Mouse (Mus musculus): ENCODE data around the gene Ppp1r14c. TPM values are rescaled to one million over a fixed set of nuclear protein-coding genes. Genes with fewer than 3 reads are reported as not detected.

Gene Ppp1r14c
- 5.0 TPM for polyA plus RNA-seq (2012; fragmentation: generic; extraction: Trizol)

GRCm38 (mm10) chr10:3366036-3366869 lies at the start of gene Ppp1r14c:
Gene Ppp1r14c, plus strand, starts transcription at chr10:3366057.
- peak within 1 kb of the TSS; percentile 60 for H3K4me2 ChIP-seq (ENCODE audit: low read depth)
- no peak within 1 kb of the TSS for H3ac ChIP-seq (ENCODE audit: control insufficient read depth, insufficient read length)
- no peaks in the 10 kb centered on the region for H3K36me3 ChIP-seq (ENCODE audit: control insufficient read depth, insufficient read depth)
- no peaks in the 10 kb centered on the region for H3K27me3 ChIP-seq (ENCODE audit: control insufficient read depth, insufficient read depth, insufficient read length)
- no peaks in the 10 kb centered on the region for H3K79me2 ChIP-seq (ENCODE audit: control insufficient read depth, insufficient read depth)
- TF ChIP-seq USF1 (IDR thresholded peaks at IDR 0.05; ENCODE audit: low read depth), result no peak
- no peak for TF ChIP-seq POLR2A (IDR thresholded peaks at IDR 0.05; ENCODE audit: insufficient read length, low read depth)
- TF ChIP-seq REST (IDR thresholded peaks at IDR 0.05; ENCODE audit: insufficient read depth, insufficient read length), result no peak
- TF ChIP-seq MYOD1 (IDR thresholded peaks at IDR 0.05; ENCODE audit: control insufficient read depth in 1 of 3, insufficient read length in 2 of 3, low read depth in 2 of 3), result peak in 2 of 3 experiments; percentile 20 to 45
- peak in 2 of 3 experiments; percentile 29 to 36 for TF ChIP-seq MYOG (IDR thresholded peaks at IDR 0.05; ENCODE audit: control insufficient read depth in 1 of 3, insufficient read depth in 1 of 3, insufficient read length in 2 of 3, low read depth in 2 of 3)
- TF ChIP-seq TCF3 (IDR thresholded peaks at IDR 0.05; ENCODE audit: insufficient read length, low read depth), result no peak
- peak within 1 kb of the TSS; percentile 22 for H3K4me3 ChIP-seq

GRCm38 (mm10) chr10:3321406-3321805 lies 44.5 kb upstream of the Ppp1r14c start:
- Histone ChIP-seq H3K27me3 (ENCODE audit: control insufficient read depth, insufficient read depth, insufficient read length) (no peaks in the 10 kb centered on the region), H3ac (ENCODE audit: control insufficient read depth, insufficient read length) (no peak overlapping the region), H3K36me3 (ENCODE audit: control insufficient read depth, insufficient read depth) (no peaks in the 10 kb centered on the region), H3K4me3 (no peak overlapping the region), H3K4me2 (ENCODE audit: low read depth) (no peak overlapping the region), H3K79me2 (ENCODE audit: control insufficient read depth, insufficient read depth) (no peaks in the 10 kb centered on the region)
- TF ChIP-seq MYOG (IDR thresholded peaks at IDR 0.05; ENCODE audit: control insufficient read depth in 1 of 3, insufficient read depth in 1 of 3, insufficient read length in 2 of 3, low read depth in 2 of 3), result no peak
- no peak for TF ChIP-seq E2F4 (IDR thresholded peaks at IDR 0.05; ENCODE audit: insufficient read depth)
- TF ChIP-seq CEBPB (IDR thresholded peaks at IDR 0.05; ENCODE audit: insufficient read depth, poor library complexity, severe bottlenecking), result no peak

GRCm38 (mm10) chr10:3325447-3325846 lies 40.4 kb upstream of the Ppp1r14c start:
- TF ChIP-seq POLR2AphosphoS2 (IDR thresholded peaks at IDR 0.05; ENCODE audit: insufficient read length, low read depth) (no peak), USF1 (IDR thresholded peaks at IDR 0.05; ENCODE audit: low read depth) (no peak), TCF3 (IDR thresholded peaks at IDR 0.05; ENCODE audit: insufficient read length, low read depth) (no peak), REST (IDR thresholded peaks at IDR 0.05; ENCODE audit: insufficient read depth, insufficient read length) (no peak), CEBPB (IDR thresholded peaks at IDR 0.05; ENCODE audit: insufficient read depth, poor library complexity, severe bottlenecking) (no peak), MYOD1 (IDR thresholded peaks at IDR 0.05; ENCODE audit: control insufficient read depth in 1 of 3, insufficient read length in 2 of 3, low read depth in 2 of 3) (no peak), SRF (IDR thresholded peaks at IDR 0.05; ENCODE audit: control insufficient read depth, insufficient read length, low read depth) (no peak), MAX (IDR thresholded peaks at IDR 0.05; ENCODE audit: low read depth) (no peak), POLR2A (IDR thresholded peaks at IDR 0.05; ENCODE audit: insufficient read length, low read depth) (no peak), TCF12 (IDR thresholded peaks at IDR 0.05; ENCODE audit: insufficient read depth, poor library complexity, severe bottlenecking) (no peak), MYOG (IDR thresholded peaks at IDR 0.05; ENCODE audit: control insufficient read depth in 1 of 3, insufficient read depth in 1 of 3, insufficient read length in 2 of 3, low read depth in 2 of 3) (no peak), E2F4 (IDR thresholded peaks at IDR 0.05; ENCODE audit: insufficient read depth) (no peak)
- Histone ChIP-seq H3K79me2 (ENCODE audit: control insufficient read depth, insufficient read depth) (no peaks in the 10 kb centered on the region), H3ac (ENCODE audit: control insufficient read depth, insufficient read length) (no peak overlapping the region), H3K4me2 (ENCODE audit: low read depth) (no peak overlapping the region), H3K27me3 (ENCODE audit: control insufficient read depth, insufficient read depth, insufficient read length) (no peaks in the 10 kb centered on the region), H3K36me3 (ENCODE audit: control insufficient read depth, insufficient read depth) (no peaks in the 10 kb centered on the region), H3K4me3 (no peak overlapping the region)

- Histone ChIP-seq H3K36me3 (ENCODE audit: control insufficient read depth, insufficient read depth) (no peaks in the 10 kb centered on the region), H3K4me2 (ENCODE audit: low read depth) (no peak overlapping the region), H3K27me3 (ENCODE audit: control insufficient read depth, insufficient read depth, insufficient read length) (no peaks in the 10 kb centered on the region), H3K4me3 (no peak overlapping the region), H3ac (ENCODE audit: control insufficient read depth, insufficient read length) (no peak overlapping the region), H3K79me2 (ENCODE audit: control insufficient read depth, insufficient read depth) (no peaks in the 10 kb centered on the region)
- TF ChIP-seq MAX (IDR thresholded peaks at IDR 0.05; ENCODE audit: low read depth) (no peak), TCF3 (IDR thresholded peaks at IDR 0.05; ENCODE audit: insufficient read length, low read depth) (no peak), POLR2AphosphoS2 (IDR thresholded peaks at IDR 0.05; ENCODE audit: insufficient read length, low read depth) (no peak), SRF (IDR thresholded peaks at IDR 0.05; ENCODE audit: control insufficient read depth, insufficient read length, low read depth) (no peak), CEBPB (IDR thresholded peaks at IDR 0.05; ENCODE audit: insufficient read depth, poor library complexity, severe bottlenecking) (no peak), POLR2A (IDR thresholded peaks at IDR 0.05; ENCODE audit: insufficient read length, low read depth) (no peak), REST (IDR thresholded peaks at IDR 0.05; ENCODE audit: insufficient read depth, insufficient read length) (no peak), TCF12 (IDR thresholded peaks at IDR 0.05; ENCODE audit: insufficient read depth, poor library complexity, severe bottlenecking) (no peak), MYOG (IDR thresholded peaks at IDR 0.05; ENCODE audit: control insufficient read depth in 1 of 3, insufficient read depth in 1 of 3, insufficient read length in 2 of 3, low read depth in 2 of 3) (no peak), E2F4 (IDR thresholded peaks at IDR 0.05; ENCODE audit: insufficient read depth) (no peak), USF1 (IDR thresholded peaks at IDR 0.05; ENCODE audit: low read depth) (no peak), MYOD1 (IDR thresholded peaks at IDR 0.05; ENCODE audit: control insufficient read depth in 1 of 3, insufficient read length in 2 of 3, low read depth in 2 of 3) (no peak)
Measured at GRCm38 (mm10) chr10:3332880-3333279, 33.0 kb upstream of the Ppp1r14c start.

GRCm38 (mm10) chr10:3334570-3334969 lies 31.3 kb upstream of the Ppp1r14c start:
- H3ac ChIP-seq (ENCODE audit: control insufficient read depth, insufficient read length), result no peak overlapping the region
- H3K79me2 ChIP-seq (ENCODE audit: control insufficient read depth, insufficient read depth), result no peaks in the 10 kb centered on the region
- H3K36me3 ChIP-seq (ENCODE audit: control insufficient read depth, insufficient read depth), result no peaks in the 10 kb centered on the region
- H3K4me3 ChIP-seq, result no peak overlapping the region
- H3K4me2 ChIP-seq (ENCODE audit: low read depth), result no peak overlapping the region
- TF ChIP-seq SRF (IDR thresholded peaks at IDR 0.05; ENCODE audit: control insufficient read depth, insufficient read length, low read depth) (no peak), E2F4 (IDR thresholded peaks at IDR 0.05; ENCODE audit: insufficient read depth) (no peak), USF1 (IDR thresholded peaks at IDR 0.05; ENCODE audit: low read depth) (no peak), MYOG (IDR thresholded peaks at IDR 0.05; ENCODE audit: control insufficient read depth in 1 of 3, insufficient read depth in 1 of 3, insufficient read length in 2 of 3, low read depth in 2 of 3) (no peak), TCF3 (IDR thresholded peaks at IDR 0.05; ENCODE audit: insufficient read length, low read depth) (no peak), POLR2AphosphoS2 (IDR thresholded peaks at IDR 0.05; ENCODE audit: insufficient read length, low read depth) (no peak), MAX (IDR thresholded peaks at IDR 0.05; ENCODE audit: low read depth) (no peak), CEBPB (IDR thresholded peaks at IDR 0.05; ENCODE audit: insufficient read depth, poor library complexity, severe bottlenecking) (no peak), MYOD1 (IDR thresholded peaks at IDR 0.05; ENCODE audit: control insufficient read depth in 1 of 3, insufficient read length in 2 of 3, low read depth in 2 of 3) (no peak), POLR2A (IDR thresholded peaks at IDR 0.05; ENCODE audit: insufficient read length, low read depth) (no peak), TCF12 (IDR thresholded peaks at IDR 0.05; ENCODE audit: insufficient read depth, poor library complexity, severe bottlenecking) (no peak), REST (IDR thresholded peaks at IDR 0.05; ENCODE audit: insufficient read depth, insufficient read length) (no peak)
- H3K27me3 ChIP-seq (ENCODE audit: control insufficient read depth, insufficient read depth, insufficient read length), result no peaks in the 10 kb centered on the region

All from myocyte (in vitro differentiated cells).